Mouse (Mus musculus) liver, embryonic 11.5 days (tissue): ENCODE results near the gene Rflna. TPM values are rescaled to one million over a fixed set of nuclear protein-coding genes. Genes with fewer than 3 reads are reported as not detected.

Experiments used
- ATAC-seq: fragments of 200-750 bp; cut with Nextera tagmentation; replicated peaks from 2 replicates; pipeline ENCODE4 v1.8.0; 2017; ENCODE audit warnings: moderate number of reproducible peaks, mild to moderate bottlenecking, moderate TSS enrichment, moderate library complexity; ENCODE audit not compliant: low FRiP score
- DNase-seq: peaks from one replicate; pipeline ENCODE4 v3.0.0-alpha.2; 2017; ENCODE audit warnings: low spot score
- H3K27ac ChIP-seq: fragments of 300-500 bp; sonication (generic); 2 replicates; pipeline ENCODE4 v1.5.1; 2014; ENCODE audit warnings: mild to moderate bottlenecking, low read depth, low read length, control low read depth
- H3K27me3 ChIP-seq: fragments of 300-500 bp; sonication (generic); replicated peaks from 2 replicates; pipeline ENCODE4 v1.6.1; 2014; ENCODE audit warnings: low read length, mixed read lengths; ENCODE audit not compliant: control insufficient read depth, insufficient read depth
- H3K36me3 ChIP-seq: fragments of 300-500 bp; sonication (generic); 2 replicates; pipeline ENCODE4 v1.6.1; 2014; ENCODE audit warnings: mild to moderate bottlenecking, low read length, moderate library complexity, mixed read lengths; ENCODE audit not compliant: control insufficient read depth, insufficient read depth
- H3K4me1 ChIP-seq: fragments of 300-500 bp; sonication (generic); replicated peaks from 2 replicates; pipeline ENCODE4 v1.6.1; 2014; ENCODE audit warnings: low read length, mixed read lengths; ENCODE audit not compliant: control insufficient read depth, insufficient read depth
- H3K4me2 ChIP-seq: fragments of 300-500 bp; sonication (generic); 2 replicates; pipeline ENCODE4 v1.6.1; 2014; ENCODE audit warnings: mild to moderate bottlenecking, control low read depth, moderate library complexity
- H3K4me3 ChIP-seq: fragments of 300-500 bp; sonication (generic); 2 replicates; pipeline ENCODE4 v1.5.1; 2014; ENCODE audit warnings: low read depth, low read length, control low read depth
- H3K9ac ChIP-seq: fragments of 300-500 bp; sonication (generic); 2 replicates; pipeline ENCODE4 v1.6.1; 2014; ENCODE audit warnings: low read depth, low read length, control low read depth
- H3K9me3 ChIP-seq: fragments of 300-500 bp; sonication (generic); 2 replicates; pipeline ENCODE4 v1.6.1; 2016; ENCODE audit warnings: low read length, inconsistent platforms, mixed read lengths; ENCODE audit not compliant: control insufficient read depth
- WGBS: fragments of 180-500 bp; shearing (Covaris S2); extraction: QIAGEN DNeasy Blood & Tissue Kit; methylation state at CpG from one replicate; pipeline ENCODE4 v1.1.7; 2014; 5-methylcytosine and 5-hydroxymethylcytosine counted together
- polyA plus RNA-seq: library from polyadenylated mRNA; unstranded; fragments of >200 nt; fragmentation: Nextera tagmentation; extraction: Ambion mirVana; gene quantifications from 2 replicates; pipeline ENCODE4 v1.2.1, GENCODE M21; 2014

Gene Rflna
- polyA plus RNA-seq, 1 experiment from 2014 or later, result 0.66 TPM

GRCm38 (mm10) chr5:125036483-125036882 lies 33.5 kb downstream of the Rflna start:
- no peaks in the 10 kb centered on the region for H3K4me1 ChIP-seq
- H3K4me2 ChIP-seq, result no peak overlapping the region
- peak; percentile 48; the same call in 1 of the 2 replicates for ATAC-seq
- H3K27ac ChIP-seq, result no peak overlapping the region
- no peaks in the 10 kb centered on the region for H3K9me3 ChIP-seq
- no peak for DNase-seq
- H3K9ac ChIP-seq, result no peak overlapping the region
- WGBS, result 75% methylated on average over 8 of the region's 8 CpGs
- peaks cover 38% of the 10 kb centered on the region for H3K36me3 ChIP-seq
- no peaks in the 10 kb centered on the region for H3K27me3 ChIP-seq
- no peak overlapping the region for H3K4me3 ChIP-seq

GRCm38 (mm10) chr5:125039377-125040027 lies 36.5 kb downstream of the Rflna start:
- 91% methylated on average over 8 of the region's 8 CpGs for WGBS
- no peak for ATAC-seq
- H3K27me3 ChIP-seq, result no peaks in the 10 kb centered on the region

GRCm38 (mm10) chr5:125040128-125040584 lies 37.1 kb downstream of the Rflna start:
- ATAC-seq (no peak), DNase-seq (no peak)
- Histone ChIP-seq H3K4me1 (no peaks in the 10 kb centered on the region), H3K27me3 (no peaks in the 10 kb centered on the region), H3K9ac (no peak overlapping the region), H3K4me2 (no peak overlapping the region), H3K4me3 (no peak overlapping the region), H3K36me3 (peaks cover 23% of the 10 kb centered on the region), H3K27ac (no peak overlapping the region), H3K9me3 (no peaks in the 10 kb centered on the region)
- 83% methylated on average over 5 of the region's 5 CpGs for WGBS

More at GRCm38 (mm10) chr5:125039377-125040027, 36.5 kb downstream of the Rflna start:
- H3K4me2 ChIP-seq, result no peak overlapping the region
- no peak overlapping the region for H3K27ac ChIP-seq
- H3K9me3 ChIP-seq, result no peaks in the 10 kb centered on the region
- H3K9ac ChIP-seq, result no peak overlapping the region
- H3K4me1 ChIP-seq, result no peaks in the 10 kb centered on the region
- no peak for DNase-seq
- H3K4me3 ChIP-seq, result no peak overlapping the region
- peaks cover 28% of the 10 kb centered on the region for H3K36me3 ChIP-seq

GRCm38 (mm10) chr5:125041578-125041977 lies 38.6 kb downstream of the Rflna start:
- Histone ChIP-seq H3K4me3 (no peak overlapping the region), H3K4me2 (no peak overlapping the region), H3K9me3 (no peaks in the 10 kb centered on the region), H3K4me1 (no peaks in the 10 kb centered on the region), H3K27ac (no peak overlapping the region), H3K36me3 (peaks cover 15% of the 10 kb centered on the region; the same call in 1 of the 2 replicates), H3K27me3 (no peaks in the 10 kb centered on the region), H3K9ac (no peak overlapping the region)
- ATAC-seq, result no peak
- WGBS, result 88% methylated on average over 9 of the region's 9 CpGs
- DNase-seq, result no peak

- ATAC-seq (no peak), DNase-seq (no peak)
- Histone ChIP-seq H3K4me2 (no peak overlapping the region), H3K4me3 (no peak overlapping the region), H3K27ac (no peak overlapping the region), H3K36me3 (peaks cover 19% of the 10 kb centered on the region), H3K9ac (no peak overlapping the region), H3K4me1 (no peaks in the 10 kb centered on the region), H3K27me3 (no peaks in the 10 kb centered on the region), H3K9me3 (no peaks in the 10 kb centered on the region)
- 88% methylated on average over 6 of the region's 6 CpGs for WGBS
Measured at GRCm38 (mm10) chr5:125043448-125043847, 40.4 kb downstream of the Rflna start.

- H3K36me3 ChIP-seq, result peaks cover 22% of the 10 kb centered on the region
- 82% methylated on average over 5 of the region's 5 CpGs for WGBS
Measured at GRCm38 (mm10) chr5:125045202-125045601, 42.2 kb downstream of the Rflna start.

GRCm38 (mm10) chr5:125046436-125046835 lies 43.4 kb downstream of the Rflna start:
- H3K4me1 ChIP-seq, result peaks cover 15% of the 10 kb centered on the region; the same call in 1 of the 2 replicates
- DNase-seq, result no peak
- H3K27me3 ChIP-seq, result no peaks in the 10 kb centered on the region
- H3K4me3 ChIP-seq, result no peak overlapping the region
- ATAC-seq, result no peak
- no peak overlapping the region for H3K9ac ChIP-seq
- H3K27ac ChIP-seq, result no peak overlapping the region
- peaks cover 22% of the 10 kb centered on the region for H3K36me3 ChIP-seq
- 75% methylated on average over 5 of the region's 5 CpGs for WGBS
- H3K4me2 ChIP-seq, result no peak overlapping the region
- H3K9me3 ChIP-seq, result no peaks in the 10 kb centered on the region

More at GRCm38 (mm10) chr5:125045202-125045601, 42.2 kb downstream of the Rflna start:
- Histone ChIP-seq H3K9me3 (no peaks in the 10 kb centered on the region), H3K4me1 (peaks cover 12% of the 10 kb centered on the region; the same call in 1 of the 2 replicates), H3K27ac (no peak overlapping the region), H3K27me3 (no peaks in the 10 kb centered on the region), H3K4me3 (no peak overlapping the region), H3K9ac (no peak overlapping the region), H3K4me2 (no peak overlapping the region)
- no peak for ATAC-seq
- DNase-seq, result no peak

GRCm38 (mm10) chr5:125049481-125049880 lies 46.5 kb downstream of the Rflna start:
- peaks cover 42% of the 10 kb centered on the region for H3K4me1 ChIP-seq
- WGBS, result 55% methylated on average over 4 of the region's 4 CpGs
- no peaks in the 10 kb centered on the region for H3K27me3 ChIP-seq
- H3K27ac ChIP-seq, result peak overlapping the region; percentile 76
- H3K9ac ChIP-seq, result peak overlapping the region; percentile 43
- H3K4me2 ChIP-seq, result peak overlapping the region; percentile 40
- H3K36me3 ChIP-seq, result peaks cover 23% of the 10 kb centered on the region
- DNase-seq (no peak), ATAC-seq (peak; percentile 90)
- H3K4me3 ChIP-seq, result no peak overlapping the region
- no peaks in the 10 kb centered on the region for H3K9me3 ChIP-seq

- peaks cover 27% of the 10 kb centered on the region for H3K36me3 ChIP-seq
- ATAC-seq (no peak), DNase-seq (no peak)
- H3K9ac ChIP-seq, result no peak overlapping the region
- 0 out of 2 replicates have a peak, but pooled peaks cover 3% of the 10 kb centered on the region for H3K27me3 ChIP-seq
- H3K9me3 ChIP-seq, result no peaks in the 10 kb centered on the region
- H3K4me3 ChIP-seq, result no peak overlapping the region
- H3K27ac ChIP-seq, result peak overlapping the region; percentile 71; the same call in 1 of the 2 replicates
- no peak overlapping the region for H3K4me2 ChIP-seq
- H3K4me1 ChIP-seq, result peaks cover 69% of the 10 kb centered on the region
- 60% methylated on average over 10 of the region's 10 CpGs for WGBS
Measured at GRCm38 (mm10) chr5:125052237-125052602, 49.2 kb downstream of the Rflna start.
